Mouse (Mus musculus): ENCODE results near the gene Fam117a.

Gene Fam117a

DNA sequence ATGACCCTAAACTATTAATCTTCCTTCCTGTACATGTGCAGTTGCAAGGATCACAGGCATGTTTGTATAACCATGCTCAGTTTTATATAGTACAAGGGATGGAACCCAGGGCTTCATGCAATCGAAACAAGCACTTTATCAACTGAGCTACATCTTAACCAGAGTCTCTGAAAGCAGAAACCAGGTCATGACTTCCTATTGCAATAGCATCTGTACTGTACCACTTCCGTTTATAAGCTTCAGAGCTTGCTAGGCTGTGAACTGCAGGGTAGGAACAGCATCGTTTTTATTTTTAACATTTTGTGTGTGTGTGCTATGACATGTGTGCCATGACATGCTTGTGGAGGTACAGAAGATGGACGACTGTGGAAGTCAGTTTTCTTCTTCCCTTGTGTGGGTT is 3.6 kb upstream of the Fam117a start:
- no peak for DNase-seq (ENCODE audit: low spot score in 2 of 2)

DNA sequence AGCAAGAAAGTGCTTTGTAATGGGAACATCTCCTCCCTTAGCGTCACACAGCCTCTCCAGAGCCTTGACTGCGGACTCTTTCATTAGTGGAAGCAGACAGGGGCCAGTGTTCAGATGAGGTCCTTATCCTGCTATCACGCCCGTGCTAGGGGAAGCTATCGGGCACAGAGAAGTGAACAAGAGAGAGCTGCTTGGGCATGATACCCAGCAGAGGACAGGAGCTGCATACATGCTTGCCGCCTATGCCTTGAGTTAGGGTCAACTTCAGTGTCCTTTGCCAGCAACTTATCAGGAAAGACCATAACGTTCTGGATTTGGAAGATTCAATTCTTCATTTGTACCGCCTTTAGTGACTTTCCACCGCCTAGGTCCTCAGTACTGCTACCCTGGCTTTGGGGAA is 3.0 kb upstream of the Fam117a start:
- no peak for DNase-seq (ENCODE audit: low spot score in 2 of 2)

DNA sequence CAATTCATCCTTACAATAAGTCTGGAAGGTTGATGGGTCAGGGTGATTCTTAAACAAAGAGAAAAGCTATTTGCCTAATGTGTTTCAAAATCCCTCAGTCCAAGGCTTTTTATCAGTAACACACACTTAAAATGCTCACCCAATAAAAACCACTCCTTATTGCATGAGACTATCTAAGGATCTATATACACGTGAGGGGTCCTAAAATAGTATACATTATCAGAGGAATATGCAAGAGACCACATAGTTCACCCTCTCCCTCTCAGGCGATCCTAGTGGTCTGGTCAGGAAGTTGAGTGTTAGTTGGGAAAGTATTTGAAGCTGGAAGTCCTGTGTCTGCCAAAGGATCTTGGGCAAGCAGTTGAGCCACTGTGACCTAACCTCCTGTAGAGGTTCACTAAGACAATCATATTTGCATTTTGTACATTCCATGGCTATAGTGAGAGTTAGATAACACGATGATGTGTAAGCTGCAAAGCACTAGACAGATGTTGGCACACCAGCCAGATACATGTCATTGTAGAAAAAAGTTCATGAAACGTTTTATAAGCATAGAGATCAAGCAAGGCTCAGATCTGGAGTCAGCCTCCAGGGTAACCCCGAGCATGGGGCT is 2.3 kb upstream of the Fam117a start:
- DNase-seq (ENCODE audit: low spot score in 2 of 2): no peak

DNA sequence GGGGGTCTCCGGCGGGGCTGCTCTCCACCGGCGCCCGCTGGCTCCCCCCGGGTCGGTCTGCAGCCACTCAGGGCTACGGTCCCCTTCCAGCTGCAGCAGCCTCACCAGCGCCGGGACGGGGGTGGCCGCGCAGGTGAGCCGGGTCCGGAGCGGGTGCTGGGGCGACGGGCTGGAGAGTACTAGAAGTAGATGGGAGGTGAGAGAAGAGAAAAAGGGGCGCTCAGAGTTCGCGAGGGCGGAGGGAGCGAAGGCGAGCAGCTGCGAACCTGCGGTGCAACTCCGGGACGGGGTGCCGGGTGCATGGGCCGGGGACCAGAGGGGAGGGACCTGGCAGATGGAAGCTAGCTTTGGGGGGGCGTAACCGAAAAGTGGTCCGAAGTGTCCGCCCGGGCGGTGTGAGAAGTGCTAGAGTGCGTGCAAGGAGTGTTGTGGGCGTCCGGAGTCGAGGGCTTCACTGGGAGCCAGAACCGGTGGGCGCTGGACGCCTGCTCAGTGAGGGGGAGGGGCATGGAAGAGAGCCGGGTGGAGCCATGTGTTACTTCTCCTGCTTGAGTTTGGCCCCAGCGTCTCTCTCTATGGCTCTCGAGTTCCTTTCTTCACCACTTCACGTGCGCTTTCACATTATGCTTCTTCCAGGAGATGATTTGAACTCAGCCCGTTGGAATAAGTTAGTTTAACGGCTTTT is 453 bp downstream of the Fam117a start:
- peak; percentile 52 to 61 for DNase-seq (ENCODE audit: low spot score in 2 of 2)

DNA sequence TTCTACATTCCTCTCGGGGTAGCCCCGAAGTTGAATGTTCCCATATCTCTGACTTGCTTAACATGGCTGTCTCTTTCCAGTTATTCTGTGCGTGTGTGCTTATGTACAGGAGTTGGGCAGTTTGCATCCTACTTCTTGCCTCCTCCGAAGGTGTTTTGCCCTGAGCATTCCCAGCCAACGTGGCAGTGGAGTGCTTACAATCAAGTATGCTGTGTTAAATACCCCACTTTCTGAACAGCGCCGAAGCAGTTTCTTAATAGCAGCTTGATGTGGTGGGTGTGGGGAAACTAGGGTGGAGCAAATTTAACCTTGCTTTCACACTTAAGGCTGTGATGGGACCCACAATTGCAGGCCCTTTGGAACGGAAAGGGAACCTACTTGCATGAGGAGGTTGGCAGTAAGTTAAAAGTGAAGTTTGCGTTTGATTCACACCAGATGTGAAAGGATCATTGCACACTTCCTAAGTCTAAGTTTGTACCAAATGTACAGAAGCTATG is 1.1 kb downstream of the Fam117a start:
- no peak for DNase-seq (ENCODE audit: low spot score in 2 of 2)

DNA sequence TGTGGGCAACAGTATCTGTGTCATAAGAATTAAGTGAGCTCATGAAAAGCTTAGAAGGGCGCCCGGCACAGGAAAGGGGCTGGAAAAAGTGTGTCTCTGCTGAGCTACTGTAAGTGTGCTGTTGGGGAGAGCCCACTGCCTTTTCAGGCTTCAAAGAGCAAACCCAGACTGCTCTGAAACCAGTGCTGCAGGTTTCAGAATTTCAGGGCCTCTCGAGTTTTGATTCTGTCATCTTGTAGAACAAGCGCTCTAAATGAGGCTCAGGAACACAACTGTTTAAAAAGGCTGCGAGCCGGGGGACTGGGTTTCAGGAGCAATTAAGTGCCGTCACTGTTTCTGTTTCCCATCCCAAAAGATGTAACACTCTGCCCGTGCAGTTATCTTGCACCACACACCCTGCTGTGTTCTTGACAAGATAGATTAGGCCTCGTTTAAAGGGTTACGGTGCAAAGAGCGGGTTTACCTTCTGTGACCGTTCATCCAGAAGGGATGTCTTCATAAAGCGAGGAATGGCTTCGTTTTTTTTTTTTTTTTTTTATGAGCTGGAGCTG is 2.7 kb downstream of the Fam117a start:
- DNase-seq (ENCODE audit: low spot score in 2 of 2): no peak

DNA sequence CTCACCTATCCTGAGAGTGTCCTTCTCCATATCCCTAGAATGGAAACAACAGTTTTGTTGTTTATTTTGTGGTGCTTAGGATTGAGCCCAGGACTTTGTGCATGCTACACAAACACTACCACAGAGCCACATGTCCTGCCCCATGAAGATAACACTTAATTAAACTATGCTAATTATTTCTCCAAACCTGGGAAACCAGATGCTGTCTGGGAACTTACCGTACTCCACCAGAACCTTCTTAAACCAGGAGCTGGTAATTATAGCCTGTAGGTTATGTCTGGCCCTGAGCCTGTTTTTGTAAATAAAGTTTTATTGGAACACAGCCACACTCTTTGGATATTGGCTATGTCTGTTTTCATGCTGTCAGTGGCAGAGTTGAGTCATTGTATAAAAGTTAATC is 3.4 kb downstream of the Fam117a start:
- no peak for DNase-seq (ENCODE audit: low spot score in 2 of 2)

DNA sequence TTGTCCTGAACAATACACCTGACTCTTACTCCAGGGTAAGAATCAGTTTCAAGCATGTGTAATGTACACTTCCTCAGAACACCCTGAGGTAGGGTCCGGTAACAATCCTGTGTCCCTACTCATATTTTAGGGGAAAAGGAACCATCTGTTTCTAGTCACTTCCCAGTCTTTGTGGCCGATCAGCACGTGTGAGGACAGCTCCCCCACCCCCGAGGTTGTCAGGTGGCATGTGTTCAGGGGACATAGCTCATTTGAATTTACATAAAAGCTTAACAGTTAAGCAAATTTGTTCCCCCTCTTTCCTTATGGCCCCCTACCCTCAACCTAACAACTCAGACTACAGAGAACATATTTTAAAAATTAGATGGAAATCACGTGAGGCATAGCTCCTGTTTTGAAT is 3.8 kb downstream of the Fam117a start:
- no peak for DNase-seq (ENCODE audit: low spot score in 2 of 2)

DNA sequence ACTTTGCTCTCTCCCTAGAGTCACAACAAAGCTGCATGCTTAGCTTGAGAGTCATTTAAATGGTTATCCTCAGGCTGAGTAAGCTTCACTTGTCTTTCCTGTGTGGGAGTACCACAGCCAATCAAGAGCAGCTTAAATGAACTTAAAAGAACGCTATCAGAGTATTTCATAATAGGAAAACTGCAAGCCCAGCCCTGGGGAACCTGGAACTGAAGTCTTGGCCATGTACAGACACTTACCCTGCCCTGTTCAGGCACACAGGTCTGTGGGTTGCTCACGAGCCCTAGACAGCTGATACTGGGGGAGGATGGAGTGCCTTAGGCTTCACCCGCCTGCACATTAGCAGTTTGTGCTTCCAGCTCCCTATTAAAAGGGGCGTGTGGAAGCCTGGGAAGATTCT is 6.4 kb downstream of the Fam117a start:
- no peak for DNase-seq (ENCODE audit: low spot score in 2 of 2)

DNA sequence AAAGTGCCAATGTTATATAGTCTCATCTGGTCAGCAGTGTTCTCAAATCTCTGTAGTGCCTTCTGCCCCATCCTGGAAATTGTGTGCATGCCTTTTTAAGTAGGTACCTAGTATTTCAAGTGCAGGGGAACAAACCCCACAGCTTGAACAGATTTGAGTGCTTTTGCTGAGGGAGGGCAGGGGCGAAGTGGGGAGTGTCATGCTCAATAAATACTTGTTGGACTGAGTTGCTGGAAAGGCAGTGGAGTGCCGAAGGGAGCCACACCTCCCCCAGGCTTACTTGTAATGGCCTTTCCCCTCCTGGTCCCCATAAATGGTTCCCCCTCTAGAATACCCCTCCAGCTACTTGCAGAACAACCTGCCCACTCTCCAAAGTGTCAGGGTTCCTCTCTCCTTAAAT is 7.4 kb downstream of the Fam117a start:
- no peak for DNase-seq (ENCODE audit: low spot score in 2 of 2)

DNA sequence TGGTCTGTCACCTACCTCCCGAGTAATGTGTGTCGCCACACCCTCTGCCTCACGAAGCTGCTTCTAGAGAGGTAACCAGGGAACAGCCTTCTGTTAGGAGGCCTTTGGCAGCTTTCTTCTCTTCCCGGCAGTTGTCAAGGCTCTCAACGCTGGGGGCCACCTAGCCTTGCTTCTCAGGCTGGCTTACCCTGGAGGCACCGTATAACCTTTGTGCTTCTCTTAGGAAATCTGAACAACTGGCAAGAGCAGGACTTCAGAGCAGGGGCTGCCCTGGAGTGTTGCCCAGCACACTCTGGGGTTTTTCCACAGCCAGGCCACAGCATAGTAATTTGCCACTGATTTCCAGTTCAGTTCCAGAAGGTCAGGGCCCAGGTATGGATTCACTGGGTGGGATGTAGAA is 13.5 kb downstream of the Fam117a start:
- peak in 1 of 2 experiments; percentile 30 for DNase-seq (ENCODE audit: low spot score in 2 of 2)

DNA sequence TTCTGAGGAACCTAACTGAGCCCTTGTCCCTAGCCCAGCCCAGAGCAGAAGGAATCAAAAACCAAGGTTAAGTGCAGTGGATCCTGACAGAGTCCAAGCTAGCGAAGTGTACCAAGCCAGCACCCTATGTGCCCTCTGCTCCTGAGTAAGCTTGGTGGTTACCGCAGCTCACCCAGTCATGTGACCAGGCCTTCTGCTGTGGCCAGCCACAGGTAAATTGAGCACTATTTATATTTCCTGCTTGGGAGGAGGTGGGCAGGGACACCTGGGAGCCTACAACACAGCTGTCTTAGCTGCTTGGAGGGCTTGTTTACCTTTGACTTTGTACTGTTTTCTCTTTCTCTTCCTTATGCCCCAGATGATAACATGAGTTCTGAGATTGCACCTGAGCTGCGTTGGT is 14.1 kb downstream of the Fam117a start:
- DNase-seq (ENCODE audit: low spot score in 2 of 2): no peak

DNA sequence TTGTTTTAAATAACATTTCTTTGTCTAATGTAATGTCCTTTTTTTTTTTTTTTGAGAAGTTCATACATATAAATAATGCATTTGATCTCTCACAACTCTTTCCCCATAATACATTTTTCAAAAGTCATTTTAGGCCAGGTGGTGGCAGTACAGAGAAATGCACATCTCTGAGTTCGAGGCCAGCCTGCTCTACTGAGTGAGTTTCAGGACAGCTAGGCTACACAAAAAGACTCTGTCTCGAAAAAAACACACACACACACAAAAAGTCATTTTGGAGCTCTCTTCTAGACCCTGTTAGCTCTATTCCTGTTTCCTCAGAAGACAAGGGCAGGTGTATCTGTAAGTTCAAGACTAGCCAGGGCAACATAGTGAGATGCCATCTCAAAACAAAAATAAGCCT is 15.9 kb downstream of the Fam117a start:
- DNase-seq (ENCODE audit: low spot score in 2 of 2): no peak

DNA sequence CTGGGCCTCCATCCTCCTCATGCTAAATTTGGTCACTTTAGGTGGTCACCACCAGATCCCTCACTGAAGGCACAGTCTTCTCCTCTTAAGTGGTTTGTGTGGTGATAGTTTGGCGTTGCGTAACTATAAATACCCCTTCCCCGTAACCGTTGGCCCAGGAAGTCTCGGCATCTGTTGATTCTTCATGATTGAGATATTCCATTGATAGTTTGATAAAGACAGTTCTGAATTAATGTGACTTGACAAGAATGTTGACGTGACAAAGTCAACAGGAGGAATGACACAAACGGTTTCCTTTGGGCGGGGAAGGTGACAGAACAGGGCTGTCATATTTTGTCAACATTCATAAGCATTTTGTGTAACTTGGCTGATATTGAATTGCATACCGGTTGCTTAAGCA is 16.4 kb downstream of the Fam117a start:
- no peak for DNase-seq (ENCODE audit: low spot score in 2 of 2)

DNA sequence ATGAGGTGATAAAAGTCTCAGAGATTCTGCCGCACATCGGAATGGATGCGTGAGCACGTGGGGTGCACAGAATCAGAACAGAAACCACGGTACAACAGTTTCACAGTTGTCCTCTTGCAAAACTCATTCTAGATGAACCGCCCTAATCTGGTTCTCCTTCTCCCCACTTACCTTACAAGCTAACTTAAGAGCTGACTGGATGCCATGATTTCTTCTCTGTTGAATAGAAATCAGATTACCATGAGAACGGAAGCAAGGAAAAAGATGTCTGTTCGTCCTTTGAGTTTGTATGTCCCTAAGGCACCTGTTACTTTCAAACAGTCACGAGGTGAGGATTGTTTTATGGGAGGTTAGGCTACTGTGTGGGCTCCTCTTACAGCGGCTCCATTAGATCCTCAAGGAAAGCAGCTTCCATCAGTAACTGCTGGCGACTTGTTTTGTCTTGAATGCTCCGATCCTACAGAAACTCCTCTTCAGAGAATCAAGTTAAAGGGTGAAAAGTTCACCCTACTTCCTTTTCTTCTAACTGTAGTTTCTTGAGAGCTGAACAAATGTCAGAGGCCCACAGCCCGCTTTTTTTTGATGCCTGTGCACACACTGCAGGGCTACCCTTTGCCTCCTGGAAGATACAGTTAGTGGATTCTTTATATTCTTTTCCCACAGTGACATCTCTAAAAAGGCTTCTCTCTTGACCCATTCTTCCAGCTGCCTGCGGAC is 17.6 kb downstream of the Fam117a start:
- no peak for DNase-seq (ENCODE audit: low spot score in 2 of 2)

DNA sequence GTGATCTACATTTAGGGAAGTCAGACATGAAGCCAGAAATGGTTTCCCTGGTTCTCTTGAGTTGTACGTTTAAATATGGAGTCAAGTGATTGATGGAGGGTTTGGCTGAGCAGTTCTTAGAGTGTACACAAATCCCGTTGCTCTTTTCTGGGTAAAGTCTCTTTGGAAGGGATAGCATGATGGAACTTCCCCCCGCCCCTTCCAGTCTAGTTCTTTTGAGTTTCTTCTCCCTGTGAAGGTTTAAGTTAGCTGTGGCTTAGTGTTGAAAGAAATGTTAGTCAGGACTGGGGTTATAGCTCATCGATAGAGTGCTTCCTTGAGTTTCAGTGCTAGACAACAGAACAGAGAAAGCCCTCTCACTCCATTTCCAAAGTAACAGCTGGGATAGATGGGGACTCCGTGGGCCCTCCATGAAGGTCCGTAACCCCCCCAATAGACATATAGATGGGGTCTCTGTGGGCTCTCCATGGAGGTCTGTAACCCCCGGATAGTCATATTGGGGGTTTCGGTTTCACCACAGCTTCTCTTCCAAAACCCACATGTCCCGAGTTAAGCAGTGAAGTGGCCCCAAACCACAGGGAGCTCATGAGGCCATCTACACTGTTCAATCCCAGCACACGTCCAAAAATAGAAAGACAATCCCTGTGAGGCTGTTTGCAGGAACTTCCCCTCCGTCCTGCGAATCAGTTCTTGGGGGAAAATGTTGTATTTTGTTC is 18.3 kb downstream of the Fam117a start:
- DNase-seq (ENCODE audit: low spot score in 2 of 2): no peak

DNA sequence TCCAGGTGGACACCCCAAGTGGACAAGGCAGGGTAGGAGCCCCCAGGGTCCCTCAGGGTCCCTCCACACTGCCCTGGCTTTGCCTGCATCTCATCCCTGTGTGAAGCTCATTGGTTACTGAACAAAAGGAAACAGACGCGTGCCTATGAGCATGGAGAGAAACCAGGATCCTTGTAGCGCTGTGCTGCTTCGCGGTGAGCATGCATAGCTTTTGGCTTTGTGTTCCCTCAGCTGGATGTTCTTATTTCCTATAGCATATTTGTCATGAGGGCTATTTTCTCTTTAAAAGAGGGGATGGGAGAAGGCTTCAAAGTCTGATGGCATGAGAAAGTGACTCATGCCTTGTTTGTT is 18.8 kb downstream of the Fam117a start:
- no peak for DNase-seq (ENCODE audit: low spot score in 2 of 2)

DNA sequence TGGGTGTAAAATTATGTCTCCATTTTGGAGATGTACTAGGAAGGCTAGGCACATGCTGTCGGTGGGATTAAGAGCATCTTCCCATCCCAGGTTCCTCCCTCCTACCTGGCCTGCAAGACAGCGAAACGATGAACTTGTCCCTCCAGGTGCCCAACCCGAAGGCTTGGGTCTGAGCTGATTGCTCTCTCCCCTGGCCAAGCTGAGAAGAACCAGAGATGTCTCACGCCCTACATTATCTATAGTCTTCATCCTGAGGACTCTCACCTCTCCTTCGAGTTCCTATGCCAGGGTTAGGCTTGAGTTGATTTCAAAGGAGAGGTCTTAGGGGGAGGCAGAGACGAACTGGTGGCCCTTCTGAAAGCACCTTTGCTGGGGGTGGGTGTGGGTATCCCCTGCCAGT is 19.2 kb downstream of the Fam117a start:
- DNase-seq (ENCODE audit: low spot score in 2 of 2): no peak

DNA sequence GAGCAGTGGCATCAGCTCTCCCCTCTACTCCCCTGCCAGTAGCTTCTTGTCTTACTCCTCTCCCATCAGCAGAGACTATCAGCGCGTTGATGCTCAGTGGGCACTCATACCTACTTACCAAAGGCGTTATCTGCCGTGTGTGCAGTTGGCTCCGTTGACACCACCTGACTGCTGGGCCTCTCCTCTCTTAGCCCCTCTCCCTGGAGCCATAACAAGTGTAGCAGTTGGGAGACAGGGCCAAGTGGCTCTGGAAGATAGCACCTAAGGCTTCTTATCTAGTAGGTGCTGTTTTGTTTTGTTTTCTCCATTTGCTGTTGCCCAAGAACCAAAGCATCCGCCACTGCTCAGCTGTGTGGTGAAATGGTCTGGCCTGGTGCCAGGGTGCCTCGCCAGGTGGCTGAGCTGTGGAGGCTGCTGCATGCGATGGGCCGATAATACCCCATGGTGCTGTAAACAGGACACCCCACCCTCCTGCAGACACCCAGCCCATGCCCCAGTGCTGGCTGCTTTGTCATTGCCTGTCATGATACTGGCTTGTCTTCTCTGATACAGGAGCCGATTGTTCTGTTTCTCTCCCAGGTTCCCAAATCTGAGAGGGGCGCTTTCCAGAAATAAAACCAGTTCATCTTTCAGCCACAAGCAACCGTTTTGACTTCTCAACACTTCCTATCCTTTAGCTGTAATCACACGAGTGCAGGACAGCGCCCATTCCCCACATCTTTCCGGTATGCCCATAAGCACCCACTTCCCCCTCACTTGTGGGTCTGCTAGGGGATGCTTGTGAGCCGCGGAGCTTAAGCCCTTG is 19.9 kb downstream of the Fam117a start:
- DNase-seq (ENCODE audit: low spot score in 2 of 2): peak in 1 of 2 experiments; percentile 53

DNA sequence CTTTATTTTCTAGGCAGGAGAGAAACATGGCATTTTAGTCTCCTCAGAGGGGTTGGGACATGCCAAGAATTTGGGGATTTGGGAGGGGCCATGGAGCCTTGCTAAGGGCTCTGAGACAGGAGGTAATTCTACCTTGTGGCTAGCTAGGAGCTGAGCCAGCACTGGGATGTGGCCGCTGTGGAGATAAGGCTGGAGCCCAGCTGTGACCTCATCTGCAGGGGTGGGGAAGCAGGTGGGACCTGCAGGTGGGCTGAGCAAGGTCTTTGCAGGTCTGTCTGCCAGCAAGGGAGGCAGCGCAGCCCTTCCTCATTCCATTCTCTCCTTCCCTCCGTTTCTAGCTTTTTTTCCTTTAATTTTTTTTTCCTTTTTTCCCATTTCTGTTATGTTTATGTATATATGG is 21.4 kb downstream of the Fam117a start:
- no peak for DNase-seq (ENCODE audit: low spot score in 2 of 2)

DNA sequence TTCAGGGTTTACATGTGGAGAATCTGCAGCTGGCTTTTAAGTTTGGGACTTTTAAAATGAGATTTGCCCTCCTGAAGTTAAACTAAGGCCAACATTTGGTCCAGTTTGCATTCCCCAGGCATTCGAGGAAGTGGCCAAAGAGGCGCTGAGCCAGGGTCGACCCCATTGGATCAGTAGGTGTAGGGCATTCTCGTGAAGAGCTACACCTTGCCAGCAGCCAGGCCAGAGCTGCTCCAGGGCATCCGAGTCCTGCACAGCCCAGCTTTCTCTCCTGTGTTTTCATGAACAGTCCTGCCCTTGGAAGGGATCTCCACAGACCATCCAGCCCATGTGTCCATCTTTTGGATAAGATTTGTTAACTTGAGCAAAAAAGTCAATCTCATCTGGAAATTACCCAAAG is 27.6 kb downstream of the Fam117a start:
- DNase-seq (ENCODE audit: low spot score in 2 of 2): no peak

All from right cerebral cortex, postnatal 10 days (tissue).